In genomic region chr2:167123936-167124335, GRCm38 (mm10) we compare ENCODE assay signal across 8 mouse cellular contexts.
DNase-seq lines count a peak whose midpoint lies in the region; ATAC-seq lines count a peak whose summit lies in the region.

No protein-coding gene starts in this region.

- peak overlapping the region; percentile 24; the same call in 1 of the 2 replicates for H3K27ac ChIP-seq in heart, embryonic 11.5 days (ENCODE audit: low read depth, low read length)
- peak overlapping the region; percentile 49 for H3K27ac ChIP-seq in forebrain, embryonic 13.5 days

- H3K4me3 ChIP-seq in heart, embryonic 11.5 days (ENCODE audit: low read depth, low read length), result no peak overlapping the region
- H3K4me3 ChIP-seq in forebrain, embryonic 13.5 days, result no peak overlapping the region

- H3K27me3 ChIP-seq in heart, embryonic 11.5 days (ENCODE audit: control insufficient read depth, insufficient read depth, low read length), result peaks cover 2% of the 10 kb centered on the region; the same call in 1 of the 2 replicates
- no peaks in the 10 kb centered on the region; the same call in 1 of the 2 replicates for H3K27me3 ChIP-seq in forebrain, embryonic 13.5 days

- ATAC-seq in heart, embryonic 11.5 days (replicated peaks; ENCODE audit: insufficient number of reproducible peaks, low FRiP score, low TSS enrichment), result no peak
- ATAC-seq in forebrain, embryonic 13.5 days, result peak; percentile 66; the same call in 1 of the 2 replicates
- no peak for ATAC-seq in monocyte, adult 5-6 weeks (replicated peaks; ENCODE audit: insufficient number of reproducible peaks, low FRiP score, low TSS enrichment, poor library complexity, severe bottlenecking)
- no peak for ATAC-seq in megakaryocyte-erythroid progenitor cell, adult 5-6 weeks (replicated peaks; ENCODE audit: low FRiP score, low TSS enrichment, poor library complexity, severe bottlenecking)
- no peak for ATAC-seq in megakaryocyte progenitor cell, adult 5-6 weeks (replicated peaks; ENCODE audit: poor library complexity)

- no peak overlapping the region for H3K9ac ChIP-seq in heart, embryonic 11.5 days (ENCODE audit: low read depth, low read length)
- H3K9ac ChIP-seq in forebrain, embryonic 13.5 days, result peak overlapping the region; percentile 26; the same call in 1 of the 2 replicates

- WGBS in heart, embryonic 11.5 days (ENCODE audit: insufficient replicate concordance), result 37% methylated on average over 11 of the region's 11 CpGs
- 34% methylated on average over 11 of the region's 11 CpGs for WGBS in forebrain, embryonic 13.5 days

- DNase-seq in heart, postnatal 10 days, result no peak
- peak; percentile 38 for DNase-seq in MN1 (ENCODE audit: low spot score)
- DNase-seq in left cerebral cortex, postnatal 4 days, result peak; percentile 59

- intact Hi-C loops in heart, postnatal 10 days (cut with DNase I), result no loop called here
- intact Hi-C loops in left cerebral cortex, postnatal 4 days (cut with DNase I), result no loop called here

- peaks cover 4% of the 10 kb centered on the region for H3K4me1 ChIP-seq in heart, embryonic 11.5 days (ENCODE audit: control insufficient read depth, insufficient read depth, low read length)
- H3K4me1 ChIP-seq in forebrain, embryonic 13.5 days, result peaks cover 38% of the 10 kb centered on the region

- no peaks in the 10 kb centered on the region for H3K36me3 ChIP-seq in heart, embryonic 11.5 days (ENCODE audit: control insufficient read depth, insufficient read depth, low read length)
- H3K36me3 ChIP-seq in forebrain, embryonic 13.5 days (ENCODE audit: poor library complexity, severe bottlenecking), result no peaks in the 10 kb centered on the region

- no peak overlapping the region for H3K4me2 ChIP-seq in heart, embryonic 11.5 days
- H3K4me2 ChIP-seq in forebrain, embryonic 13.5 days, result no peak overlapping the region

- no peaks in the 10 kb centered on the region for H3K9me3 ChIP-seq in heart, embryonic 11.5 days (replicated peaks; ENCODE audit: control insufficient read depth, low read length)
- no peaks in the 10 kb centered on the region for H3K9me3 ChIP-seq in forebrain, embryonic 13.5 days (replicated peaks)

Comparison
In these comparisons a context has a peak if more than half of its experiments do, and no peak if none do; other contexts are left out.
1. DNase-seq: peak in MN1 (single experiment) and left cerebral cortex, postnatal 4 days (single experiment); none in heart, postnatal 10 days (0 of 2).